Mouse (Mus musculus): ENCODE measurements at regions not wholly inside any gene's neighbourhood (a gene's known extent, or its start where the extent isn't known, plus 50 kb on each side); places are given as distances from the start of the nearest gene placed in this dataset.
A peak's percentile ranks its signal among the peaks of the same experiment; 100 is the strongest.

DNA sequence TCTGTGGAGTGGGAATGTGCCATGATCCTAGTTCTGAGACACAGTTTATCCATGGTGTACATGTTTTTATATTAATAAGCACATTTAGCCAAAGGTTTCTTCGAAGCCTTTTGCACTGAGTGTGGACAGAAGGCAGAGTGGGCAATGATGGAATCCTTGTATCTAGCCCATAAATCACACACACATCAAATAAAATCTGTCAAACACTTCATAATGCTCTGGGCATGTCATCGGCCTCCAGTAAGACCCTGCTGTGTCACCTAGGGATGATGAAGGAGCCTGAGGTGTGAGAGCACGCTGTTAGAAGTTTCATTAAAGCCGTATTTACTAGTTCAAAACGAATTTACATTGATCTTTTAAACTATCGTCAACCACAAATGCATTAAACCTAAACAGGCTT is 331.7 kb downstream of the Setd4 start:
- no peak for DNase-seq (ENCODE audit: low spot score)

DNA sequence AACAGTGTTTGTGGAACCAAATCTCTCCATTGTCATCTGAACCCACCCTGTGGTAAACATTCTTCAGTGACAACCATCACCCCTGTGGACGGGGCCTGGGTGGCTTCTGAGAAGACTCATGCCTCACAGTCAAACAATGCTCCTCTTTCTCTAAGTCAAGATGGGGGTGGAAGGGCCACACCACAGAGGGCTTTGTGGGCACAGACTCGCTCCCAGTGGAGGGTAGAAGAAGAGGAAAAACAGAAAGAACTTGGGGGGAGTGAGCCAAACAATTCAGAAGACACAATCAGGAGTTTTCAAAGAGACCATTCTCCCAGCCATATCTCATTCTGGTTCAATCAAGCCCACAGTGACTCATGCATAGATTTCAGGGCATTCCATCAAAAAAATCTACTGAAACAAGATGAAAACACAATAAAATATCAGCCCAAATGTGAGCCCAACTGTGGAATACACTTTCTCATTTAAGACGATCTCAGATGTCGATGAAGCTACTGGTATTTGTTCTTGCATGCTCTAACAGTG is 339.7 kb downstream of the Setd4 start:
- DNase-seq (ENCODE audit: low spot score): no peak

DNA sequence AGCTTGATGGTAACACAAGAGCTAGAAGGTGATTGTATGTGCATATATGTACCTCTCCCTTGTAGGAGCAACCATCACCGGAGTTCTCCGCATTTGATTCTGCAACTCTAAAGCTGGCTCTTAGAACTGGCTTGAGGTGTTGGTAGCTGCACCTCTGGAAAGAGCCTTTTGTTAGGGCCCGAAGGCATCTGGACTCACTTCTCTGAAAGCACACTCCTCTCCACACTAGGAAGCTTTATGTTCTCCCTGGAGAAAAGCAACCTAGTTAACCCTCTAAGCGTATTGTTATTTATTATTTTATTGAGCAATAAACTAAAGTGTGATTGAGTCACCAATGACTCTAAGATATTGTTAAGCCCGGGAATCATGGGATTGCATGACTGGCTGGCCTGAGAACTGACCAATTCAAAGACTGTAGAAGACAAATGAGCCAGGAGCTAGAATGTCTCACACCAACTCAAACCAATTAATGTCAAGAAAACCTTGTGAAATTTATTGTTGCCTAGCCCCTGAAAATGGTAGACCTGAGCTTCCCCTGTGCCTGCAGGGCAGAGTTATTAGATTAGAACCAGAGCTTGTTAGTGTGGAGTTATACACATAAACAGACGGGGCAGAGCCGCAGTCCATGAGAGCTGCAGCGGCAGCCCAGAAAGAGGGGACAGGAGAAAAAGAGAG is 340.6 kb downstream of the Setd4 start:
- DNase-seq (ENCODE audit: low spot score): no peak

DNA sequence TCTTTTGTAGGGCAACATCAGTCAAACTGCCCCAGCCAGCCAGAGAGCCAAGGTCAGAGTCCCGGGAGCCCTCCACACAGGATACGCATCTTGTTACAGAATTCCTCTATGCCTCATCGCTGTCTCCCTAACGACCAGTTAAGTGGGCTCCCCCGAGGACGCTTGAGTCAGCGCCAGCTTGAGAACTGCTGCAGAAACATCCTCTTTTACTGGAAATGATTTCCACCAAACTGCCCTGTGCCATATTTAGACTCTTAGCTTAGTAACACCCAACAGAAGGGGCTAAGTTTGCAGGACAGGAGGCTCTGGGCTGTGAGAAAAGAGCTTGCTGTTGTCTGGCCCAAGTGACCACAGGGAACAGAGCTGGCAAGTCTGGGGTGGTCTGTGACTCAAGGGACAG is 357.0 kb downstream of the Setd4 start:
- DNase-seq (ENCODE audit: low spot score): peak; percentile 33

DNA sequence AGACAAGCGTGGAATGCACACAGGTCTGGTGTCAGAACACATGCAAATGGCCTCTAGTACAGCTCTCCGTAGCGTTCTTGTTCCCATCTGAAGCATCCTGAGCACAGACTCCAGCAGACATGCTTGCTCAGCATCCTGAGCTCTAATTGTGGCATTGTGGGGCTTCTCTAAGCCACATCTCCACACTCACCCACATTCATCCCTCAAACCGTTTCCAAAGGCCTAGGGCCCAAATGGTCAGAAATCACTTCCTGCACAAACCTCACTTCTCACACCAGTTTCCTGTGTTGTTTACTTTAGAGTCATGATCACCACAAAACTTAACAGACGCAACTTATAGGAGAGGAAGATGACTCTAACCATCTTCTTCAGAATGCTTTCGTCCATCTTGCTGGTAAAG is 358.1 kb downstream of the Setd4 start:
- DNase-seq (ENCODE audit: low spot score): no peak

DNA sequence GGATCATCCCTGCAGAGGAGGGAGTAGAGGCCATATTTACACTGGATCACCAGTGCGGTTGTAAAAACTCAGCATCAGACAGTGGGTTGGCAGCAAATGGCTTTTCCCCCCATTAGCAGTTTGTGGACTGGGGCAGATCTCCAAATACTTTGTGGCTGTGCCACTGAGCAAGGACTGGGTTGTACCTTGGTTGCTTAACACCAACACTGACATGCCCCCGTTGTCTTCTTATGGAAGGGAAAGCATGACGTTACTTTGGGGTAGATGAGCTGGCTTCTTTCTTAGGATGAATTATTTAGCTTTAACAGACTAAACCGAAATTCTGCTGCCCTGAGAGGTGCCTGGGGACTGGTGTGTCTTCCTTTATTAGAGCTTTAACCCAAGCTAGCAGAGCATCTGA is 365.0 kb downstream of the Setd4 start:
- DNase-seq (ENCODE audit: low spot score): no peak

DNA sequence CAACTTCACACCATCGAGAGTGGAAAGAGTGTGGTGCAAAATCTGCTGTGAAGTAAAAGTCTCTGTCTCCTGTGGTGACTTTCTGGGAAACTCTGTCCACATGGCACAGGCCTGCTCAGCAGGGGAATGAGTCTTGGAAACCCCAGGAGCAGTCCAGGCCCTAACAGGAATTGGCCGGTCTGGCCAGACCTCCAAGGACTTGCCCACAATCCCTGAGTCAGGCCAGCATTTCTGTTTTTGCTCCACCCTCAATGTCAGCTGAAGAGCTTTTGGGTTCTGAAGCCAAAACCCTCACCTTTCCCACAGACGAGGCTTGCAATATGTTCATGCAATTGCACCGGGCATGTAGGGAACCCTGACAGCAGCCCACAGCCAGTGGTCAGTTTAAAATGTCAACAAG is 365.5 kb downstream of the Setd4 start:
- DNase-seq (ENCODE audit: low spot score): peak; percentile 73

DNA sequence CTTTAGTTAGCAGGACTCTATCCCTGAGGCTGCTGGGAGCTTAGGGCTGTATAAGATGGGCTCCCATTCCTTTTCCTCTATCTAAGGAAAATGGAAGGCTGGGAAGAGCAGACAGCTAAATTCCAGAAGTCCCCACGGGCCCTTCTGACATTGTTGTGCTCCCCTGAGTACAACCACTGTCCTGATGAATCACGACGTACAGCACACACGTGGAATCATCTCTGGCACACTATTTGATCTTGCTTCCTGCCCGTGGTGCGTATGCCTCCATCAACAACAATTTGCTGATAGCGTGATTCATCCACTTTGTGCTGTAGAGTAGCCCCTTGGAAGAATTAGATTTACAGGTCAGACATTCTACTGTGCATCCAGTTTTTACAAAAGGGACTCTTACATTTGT is 378.2 kb downstream of the Setd4 start:
- DNase-seq (ENCODE audit: low spot score): no peak

DNA sequence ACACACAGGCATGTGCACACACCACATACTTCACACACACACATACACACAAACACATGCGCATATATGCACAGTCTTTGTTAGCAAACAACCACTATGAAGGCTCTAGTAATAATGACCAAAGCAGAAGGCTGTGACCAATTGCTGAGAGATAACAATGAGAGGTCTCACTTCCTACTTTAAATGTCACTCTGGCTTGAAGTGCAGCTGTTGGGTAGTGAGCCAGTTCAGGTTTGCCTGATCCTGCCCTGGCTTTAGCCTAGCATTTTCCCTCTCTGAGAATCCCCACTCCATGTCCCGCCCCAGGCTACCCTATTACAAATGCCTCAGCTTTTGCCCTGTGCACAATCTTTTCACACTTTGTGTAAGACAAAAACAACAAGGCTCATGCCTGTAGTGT is 378.7 kb downstream of the Setd4 start:
- DNase-seq (ENCODE audit: low spot score): no peak

DNA sequence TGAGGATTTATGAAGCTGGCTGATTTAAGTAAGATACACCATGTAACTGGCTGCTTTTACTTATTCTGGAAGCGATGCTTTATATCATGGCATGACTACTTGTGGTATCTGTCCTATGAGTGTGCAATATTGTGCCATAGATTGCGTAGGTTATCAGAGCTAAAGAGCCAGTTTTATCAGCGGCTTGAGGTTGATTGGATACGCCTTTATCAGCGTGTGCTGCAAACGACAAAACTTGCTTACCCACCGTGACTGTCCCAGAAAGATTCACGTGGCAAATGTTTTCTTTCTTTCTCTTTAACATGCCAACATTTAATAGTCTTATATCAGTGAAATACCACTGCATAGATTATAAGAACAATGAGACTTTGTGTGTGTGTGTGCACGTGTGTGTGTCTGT is 384.1 kb downstream of the Setd4 start:
- DNase-seq (ENCODE audit: low spot score): no peak

DNA sequence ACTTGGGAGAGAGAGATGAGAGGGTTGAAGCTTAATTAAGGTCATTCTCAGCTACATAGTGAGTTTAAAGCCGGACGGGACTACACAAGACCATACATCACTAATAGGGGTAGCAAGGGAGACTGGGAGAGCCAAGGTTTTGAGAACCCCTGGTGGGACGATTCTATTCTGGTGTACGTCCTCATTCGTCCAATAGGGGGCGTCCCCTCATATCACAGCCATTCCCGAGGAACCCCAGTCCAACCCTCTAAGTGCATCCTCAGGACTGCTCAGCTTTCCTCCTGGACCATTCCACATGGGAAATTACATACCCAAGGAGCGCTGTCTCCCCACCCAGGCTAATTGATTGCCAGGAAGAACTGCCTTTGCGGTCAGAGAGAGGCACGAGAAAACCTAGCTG is 385.5 kb downstream of the Setd4 start:
- no peak for DNase-seq (ENCODE audit: low spot score)

DNA sequence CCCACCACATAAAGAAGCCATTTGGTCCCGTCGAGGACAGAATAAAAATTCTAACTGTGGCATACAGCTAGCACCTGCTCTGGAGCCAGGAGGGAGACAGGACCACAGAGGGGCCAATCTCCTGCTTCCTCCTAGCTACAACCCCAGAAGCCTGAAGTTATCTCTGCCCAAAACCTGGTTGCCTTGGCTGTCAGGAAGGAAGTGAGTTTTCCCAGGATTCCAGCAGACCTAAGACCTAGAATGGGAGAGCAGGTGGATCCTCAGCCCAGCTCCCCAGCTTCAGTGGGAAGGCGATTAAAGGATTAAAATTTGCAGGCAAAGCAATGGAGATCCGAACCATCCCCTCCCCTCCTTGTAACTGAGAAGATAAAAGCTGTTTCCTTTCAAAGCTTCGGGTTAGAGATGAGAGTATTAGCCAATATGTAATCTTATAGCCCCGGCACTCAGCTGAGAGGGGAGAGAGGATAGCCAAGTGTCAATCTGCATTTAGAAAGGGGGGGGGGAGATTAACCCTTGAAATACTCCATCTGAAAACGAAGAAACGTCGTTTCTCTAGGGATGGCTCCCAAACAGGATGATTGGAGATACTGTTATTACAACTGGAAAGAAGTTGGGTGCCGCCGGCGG is 386.1 kb downstream of the Setd4 start:
- no peak for DNase-seq (ENCODE audit: low spot score)

DNA sequence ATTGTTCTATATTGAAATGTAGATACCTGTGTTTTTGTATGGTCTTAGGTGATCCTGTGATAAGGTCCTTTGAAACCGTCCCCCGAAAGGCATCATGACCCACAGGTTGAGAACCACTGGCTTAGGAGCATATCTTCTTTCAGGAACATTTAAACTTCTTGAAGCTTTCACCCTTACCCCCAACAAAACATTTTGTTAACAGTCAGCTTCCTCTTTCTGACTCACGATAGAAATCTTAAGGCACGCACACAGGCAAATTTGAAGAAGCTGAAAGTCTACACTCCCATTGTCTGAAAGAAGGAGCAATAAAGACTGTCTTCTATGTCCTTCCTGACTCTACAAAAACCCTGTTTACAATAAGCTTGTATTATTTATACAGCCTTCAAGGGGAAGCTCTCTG is 388.2 kb downstream of the Setd4 start:
- no peak for DNase-seq (ENCODE audit: low spot score)

DNA sequence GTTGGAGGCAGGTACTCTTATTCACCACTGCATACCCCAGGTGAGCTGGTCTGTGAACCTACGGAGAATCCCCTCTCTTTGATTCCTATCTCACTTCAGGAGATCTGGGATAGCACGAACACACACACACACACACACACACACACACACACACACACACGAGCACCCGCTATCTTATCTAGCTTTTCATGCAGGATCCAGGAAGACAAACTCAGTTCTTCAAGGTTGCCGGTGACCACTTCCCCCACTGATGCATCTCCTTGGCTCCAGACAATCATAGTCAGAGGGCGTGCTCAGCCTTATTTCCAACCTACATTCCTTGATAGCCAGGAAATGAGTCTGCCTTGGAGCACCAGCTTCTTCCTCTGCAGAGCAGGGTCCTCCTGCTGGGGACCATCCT is 387.7 kb upstream of the Runx1 start:
- DNase-seq (ENCODE audit: low spot score): no peak

DNA sequence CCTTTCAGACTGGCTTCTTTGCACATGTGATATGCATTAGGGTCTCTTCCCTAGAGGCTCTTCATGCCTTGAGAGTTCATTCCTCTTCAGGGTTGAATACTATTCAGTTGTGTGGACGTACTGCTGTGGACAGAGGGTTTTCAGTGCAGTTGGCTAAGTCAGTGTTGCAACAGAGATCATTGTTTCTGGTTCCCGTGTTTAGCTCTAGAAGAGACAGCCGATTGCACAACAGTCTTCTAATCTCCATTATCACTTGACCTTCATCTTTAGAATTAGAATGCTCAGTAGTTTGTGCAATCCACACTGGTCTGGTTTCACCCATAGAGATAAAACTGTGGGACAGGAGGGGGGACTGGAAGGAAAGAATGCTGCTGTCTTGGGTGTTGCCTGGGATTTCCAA is 381.7 kb upstream of the Runx1 start:
- DNase-seq (ENCODE audit: low spot score): no peak

DNA sequence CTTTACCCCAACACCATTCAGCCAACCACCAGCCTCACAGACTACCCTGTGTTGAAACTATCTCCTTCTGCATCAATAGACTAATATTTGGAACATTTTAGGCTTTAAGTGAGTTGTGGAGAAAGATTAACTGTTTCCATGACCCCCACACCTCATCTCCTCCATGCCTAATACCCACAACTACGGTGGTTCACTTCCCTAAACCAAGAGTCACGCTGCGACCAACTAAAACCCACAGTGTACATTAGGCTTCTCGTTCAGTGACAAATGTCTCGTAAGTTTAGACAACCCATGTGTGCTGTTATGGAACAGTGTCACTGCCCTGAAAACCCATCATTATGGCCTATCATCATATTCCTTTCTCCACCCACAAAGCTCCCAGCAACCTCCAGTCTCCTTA is 381.3 kb upstream of the Runx1 start:
- DNase-seq (ENCODE audit: low spot score): no peak

DNA sequence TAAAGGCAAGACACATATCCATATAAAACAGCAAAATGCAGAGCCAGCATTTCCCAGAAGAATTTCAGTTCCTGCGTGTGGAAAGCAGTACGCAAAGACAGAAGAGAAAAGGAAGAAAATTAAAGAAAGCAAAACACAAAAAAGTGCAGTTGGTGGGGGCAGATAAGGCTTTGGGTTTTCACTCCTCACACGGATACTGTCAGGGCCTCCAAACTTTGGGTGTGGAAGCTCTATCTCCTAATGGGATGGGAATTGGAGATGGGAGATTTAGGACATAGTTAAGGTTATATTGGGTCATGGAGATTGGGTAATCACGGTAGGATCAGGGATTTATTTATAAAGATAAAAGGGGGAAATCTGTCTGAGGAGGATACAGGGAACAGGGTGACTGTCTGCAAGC is 380.4 kb upstream of the Runx1 start:
- no peak for DNase-seq (ENCODE audit: low spot score)

DNA sequence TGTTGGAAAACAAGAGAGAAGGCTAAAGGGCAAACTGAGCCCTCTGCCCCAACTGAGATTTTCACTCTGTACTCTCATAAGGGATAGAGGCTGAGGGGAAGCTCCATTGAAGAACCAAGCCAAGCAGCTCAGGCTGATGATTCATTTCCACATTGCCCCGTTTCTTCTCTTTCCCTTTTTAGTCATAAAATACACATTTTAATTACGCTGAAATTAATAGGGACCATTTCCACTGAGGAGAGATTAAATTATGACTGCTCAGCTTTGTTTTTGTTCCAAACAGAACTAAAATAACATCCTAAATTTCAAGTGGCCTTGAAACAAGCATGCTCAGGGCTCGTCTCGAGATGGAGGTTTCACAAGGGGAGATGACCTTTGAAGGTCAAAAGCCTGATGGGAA is 378.7 kb upstream of the Runx1 start:
- DNase-seq (ENCODE audit: low spot score): no peak

DNA sequence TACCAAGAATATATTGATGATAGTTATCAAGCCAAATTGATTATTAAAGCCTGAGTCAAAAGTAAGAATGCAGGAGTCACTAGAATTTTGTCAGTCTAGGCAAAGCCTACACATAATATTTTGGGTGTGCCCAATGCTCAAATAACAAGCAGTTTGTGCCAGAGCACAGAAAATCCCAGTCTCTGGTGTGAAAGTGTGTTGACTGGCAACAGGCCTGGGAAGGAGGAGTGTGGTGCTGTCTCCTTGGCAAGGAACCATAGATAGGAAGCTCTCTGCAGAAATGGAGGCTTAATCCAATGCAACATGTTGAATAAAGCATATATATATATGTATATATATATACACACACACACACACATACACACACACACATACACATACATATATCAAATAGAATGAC is 376.6 kb upstream of the Runx1 start:
- DNase-seq (ENCODE audit: low spot score): peak; percentile 40

DNA sequence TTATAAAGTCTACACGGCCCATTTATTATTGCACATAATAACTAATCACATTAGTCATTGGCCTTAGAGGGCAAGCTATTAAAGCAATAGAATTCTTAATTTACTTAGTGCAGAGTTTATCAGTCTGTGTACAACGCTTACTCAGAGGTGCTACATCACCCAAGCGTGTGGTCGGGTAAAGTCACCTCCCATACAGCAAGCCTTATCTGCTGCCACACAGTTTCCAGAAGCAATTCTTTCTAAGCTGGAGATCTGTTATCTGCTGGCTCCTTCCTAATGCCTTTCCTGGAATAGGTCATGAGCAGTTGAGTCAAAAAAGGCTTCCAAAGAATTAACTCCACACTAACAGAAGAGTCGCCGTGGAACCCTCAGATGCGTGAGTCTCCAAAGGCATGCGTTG is 371.4 kb upstream of the Runx1 start:
- no peak for DNase-seq (ENCODE audit: low spot score)

DNA sequence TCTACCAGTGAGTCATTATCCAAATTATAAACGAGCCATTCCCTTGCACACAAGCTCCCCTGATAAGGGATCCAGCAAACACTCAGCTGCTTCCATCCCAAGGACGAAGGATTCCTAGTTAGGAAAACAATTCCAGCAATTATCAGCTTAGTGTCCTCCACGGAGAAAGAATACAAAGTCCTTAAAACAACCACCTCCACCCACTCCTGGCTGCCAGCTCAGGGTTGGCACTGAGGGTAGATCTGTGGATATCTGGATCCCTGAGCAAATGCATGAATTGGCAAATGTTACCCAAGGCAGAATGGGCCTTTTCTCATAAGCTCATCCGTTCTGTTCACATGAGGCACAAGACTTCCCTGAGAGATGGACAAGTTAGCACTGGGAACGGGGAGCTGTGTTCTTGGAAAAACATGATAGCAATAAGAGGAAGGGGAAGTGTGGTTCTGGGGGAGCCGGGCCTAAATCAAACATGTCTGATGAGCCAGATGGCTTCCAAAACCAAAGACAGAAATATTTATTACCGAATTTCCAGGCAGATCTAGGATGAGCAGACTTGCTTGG is 368.1 kb upstream of the Runx1 start:
- DNase-seq (ENCODE audit: low spot score): no peak

DNA sequence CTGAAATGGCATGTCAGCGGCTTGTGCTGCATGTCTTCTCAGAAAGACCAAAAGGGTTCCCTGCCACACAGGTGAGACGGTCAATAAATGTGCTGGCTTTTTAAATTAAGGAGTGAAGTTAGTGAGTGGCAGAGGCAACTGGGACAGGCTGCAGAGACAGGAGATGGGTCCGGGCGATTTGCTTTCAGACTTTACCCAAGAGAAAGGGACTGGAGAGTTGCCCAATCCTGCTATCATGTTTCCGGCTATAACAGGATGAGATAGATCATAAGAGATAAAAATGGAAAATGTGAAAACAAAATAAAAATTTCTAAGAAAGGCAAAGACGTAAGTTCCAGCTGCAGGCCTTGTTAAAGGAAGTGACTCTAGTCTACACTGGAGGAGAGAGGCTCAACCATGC is 367.3 kb upstream of the Runx1 start:
- no peak for DNase-seq (ENCODE audit: low spot score)

DNA sequence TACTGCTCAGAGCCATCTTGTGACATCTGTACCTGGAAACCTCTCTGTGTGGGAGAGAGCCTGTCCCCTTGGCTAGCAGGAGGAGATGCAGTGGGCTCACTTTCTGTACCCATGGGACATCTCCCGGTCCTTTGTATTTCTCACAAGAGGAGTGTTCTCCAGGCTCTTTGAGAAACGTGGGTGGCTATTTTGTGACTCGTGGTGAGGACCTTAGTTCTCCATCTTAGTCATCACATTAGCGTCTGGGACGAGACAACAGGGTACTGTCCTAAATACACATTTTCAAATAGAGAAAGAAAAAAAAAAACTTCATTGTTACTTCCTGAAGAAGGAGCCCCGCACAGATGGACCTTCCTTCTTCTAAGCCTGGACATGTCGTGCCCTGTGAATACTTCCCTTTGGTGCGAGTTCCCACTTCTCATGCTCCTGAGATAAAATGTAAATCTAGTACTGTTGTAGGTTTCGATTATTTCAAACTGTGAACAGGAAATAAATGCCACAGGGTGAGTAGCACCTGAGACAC is 366.8 kb upstream of the Runx1 start:
- peak; percentile 42 for DNase-seq (ENCODE audit: low spot score)

DNA sequence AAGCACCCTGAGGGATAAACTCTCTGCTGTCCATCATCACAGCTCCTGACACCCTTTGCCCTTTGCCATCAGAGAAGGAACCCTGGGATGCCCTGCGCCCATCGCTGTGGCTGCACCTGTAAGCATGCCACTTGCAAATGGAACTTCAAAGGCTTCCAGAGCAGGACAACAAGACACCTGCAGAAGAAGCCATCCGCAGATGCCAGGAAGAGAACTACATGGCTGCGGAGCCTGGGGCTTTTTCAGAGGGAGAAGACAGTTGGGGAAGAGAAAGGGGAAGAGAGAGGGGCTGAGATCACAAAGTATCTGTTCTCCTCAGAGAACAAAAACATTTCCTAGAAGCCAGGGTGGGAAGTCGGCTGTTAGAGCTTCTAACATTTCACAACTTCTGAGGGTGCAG is 365.2 kb upstream of the Runx1 start:
- no peak for DNase-seq (ENCODE audit: low spot score)

Measured in adipocyte (in vitro differentiated cells).